Mouse (Mus musculus) limb, embryonic 11.5 days (tissue): Measurements from ENCODE around the gene Zfp964. TPM values are rescaled to one million over a fixed set of nuclear protein-coding genes. Genes with fewer than 3 reads are reported as not detected.
"Not testable (repeated sequence)": the region's sequence is repeated elsewhere in the genome, so short reads cannot be mapped to it uniquely, and the experiment has no call there.

Experiments used
- ATAC-seq: fragments of 200-750 bp; cut with Nextera tagmentation; 2 replicates; pipeline ENCODE4 v1.8.0; 2017; ENCODE audit warnings: low read depth; ENCODE audit not compliant: insufficient number of reproducible peaks, low FRiP score, low TSS enrichment
- DNase-seq: peaks from one replicate; pipeline ENCODE4 v3.0.0-alpha.2; 2015; ENCODE audit warnings: low spot score
- H3K27ac ChIP-seq: fragments of 300-500 bp; sonication (generic); replicated peaks from 2 replicates; pipeline ENCODE4 v1.5.1; 2014; ENCODE audit warnings: low read depth, mild to moderate bottlenecking, low read length
- H3K27me3 ChIP-seq: fragments of 300-500 bp; sonication (generic); 2 replicates; pipeline ENCODE4 v1.6.1; 2014; ENCODE audit warnings: mild to moderate bottlenecking, low read length, mixed read lengths; ENCODE audit not compliant: control insufficient read depth, insufficient read depth
- H3K36me3 ChIP-seq: fragments of 300-500 bp; sonication (generic); 2 replicates; pipeline ENCODE4 v1.6.1; 2014; ENCODE audit warnings: mild to moderate bottlenecking, low read length, moderate library complexity, mixed read lengths; ENCODE audit not compliant: control insufficient read depth, insufficient read depth
- H3K4me1 ChIP-seq: fragments of 300-500 bp; sonication (generic); 2 replicates; pipeline ENCODE4 v1.6.1; 2014; ENCODE audit warnings: low read length, mixed read lengths; ENCODE audit not compliant: control insufficient read depth, insufficient read depth
- H3K4me2 ChIP-seq: fragments of 300-500 bp; sonication (generic); 2 replicates; pipeline ENCODE4 v1.6.1; 2014; ENCODE audit warnings: low read depth, mild to moderate bottlenecking, moderate library complexity; ENCODE audit not compliant: severe bottlenecking
- H3K4me3 ChIP-seq: fragments of 300-500 bp; sonication (generic); 2 replicates; pipeline ENCODE4 v1.5.1; 2014; ENCODE audit warnings: low read depth, low read length
- H3K9ac ChIP-seq: fragments of 300-500 bp; sonication (generic); 2 replicates; pipeline ENCODE4 v1.6.1; 2014; ENCODE audit warnings: mild to moderate bottlenecking, low read length
- H3K9me3 ChIP-seq: fragments of 300-500 bp; sonication (generic); 2 replicates; pipeline ENCODE4 v1.6.1; 2016; ENCODE audit warnings: low read length; ENCODE audit not compliant: control insufficient read depth
- WGBS: fragments of 180-500 bp; shearing (Covaris S2); extraction: QIAGEN DNeasy Blood & Tissue Kit; methylation state at CpG from one replicate; pipeline ENCODE4 v1.1.7; 2014; 5-methylcytosine and 5-hydroxymethylcytosine counted together
- polyA plus RNA-seq: library from polyadenylated mRNA; unstranded; fragments of >200 nt; fragmentation: Nextera tagmentation; extraction: Ambion mirVana; gene quantifications from 2 replicates; pipeline ENCODE4 v1.2.1, GENCODE M21; 2014

Zfp964 gene
- 2.2 and 2.7 TPM in 2 replicates for polyA plus RNA-seq

- ATAC-seq (peak; percentile 99), DNase-seq (peak; percentile 93)
- Histone ChIP-seq H3K9ac (peak within 1 kb of the TSS; percentile 81), H3K4me2 (peak within 1 kb of the TSS; percentile 84), H3K36me3 (no peaks in the 10 kb centered on the region), H3K27me3 (no peaks in the 10 kb centered on the region), H3K4me3 (peak within 1 kb of the TSS; percentile 60), H3K27ac (peak within 1 kb of the TSS; percentile 90), H3K9me3 (no peaks in the 10 kb centered on the region), H3K4me1 (peaks cover 8% of the 10 kb centered on the region)
- under 1% methylated on average over 55 of the region's 55 CpGs for WGBS
Measured at GRCm38 (mm10) chr8:69654358-69654981, at the start of gene Zfp964. Zfp964 (plus strand) TSS chr8:69654479.

GRCm38 (mm10) chr8:69614687-69615086 is 39.6 kb upstream of the Zfp964 start:
- H3K9me3 ChIP-seq: no peaks in the 10 kb centered on the region
- H3K4me3 ChIP-seq: no peak overlapping the region
- H3K4me1 ChIP-seq: no peaks in the 10 kb centered on the region
- 61% methylated on average over 2 of the region's 2 CpGs for WGBS
- H3K36me3 ChIP-seq: peaks cover 20% of the 10 kb centered on the region; the same call in 1 of the 2 replicates
- no peak overlapping the region for H3K9ac ChIP-seq
- ATAC-seq: no peak
- DNase-seq: no peak
- H3K27me3 ChIP-seq: no peaks in the 10 kb centered on the region
- H3K27ac ChIP-seq: no peak overlapping the region
- no peak overlapping the region for H3K4me2 ChIP-seq

- no peak overlapping the region for H3K4me2 ChIP-seq
- H3K27me3 ChIP-seq: no peaks in the 10 kb centered on the region
- H3K4me3 ChIP-seq: no peak overlapping the region
- 81% methylated on average over 1 of the region's 1 CpGs for whole genome bisulfite sequencing
- H3K36me3 ChIP-seq: peaks cover 7% of the 10 kb centered on the region; the same call in 1 of the 2 replicates
- H3K9ac ChIP-seq: no peak overlapping the region
- no peaks in the 10 kb centered on the region for H3K9me3 ChIP-seq
- no peak overlapping the region for H3K27ac ChIP-seq
- DNase-seq (no peak), ATAC-seq (no peak)
- H3K4me1 ChIP-seq: no peaks in the 10 kb centered on the region
Measured at GRCm38 (mm10) chr8:69618078-69618477, 36.2 kb upstream of the Zfp964 start.

- no peaks in the 10 kb centered on the region for H3K9me3 ChIP-seq
- peak; percentile 98 for DNase-seq
- WGBS: under 1% methylated on average over 41 of the region's 41 CpGs
- H3K4me1 ChIP-seq: no peaks in the 10 kb centered on the region
- H3K27ac ChIP-seq: peak within 1 kb of the TSS; percentile 91
- H3K36me3 ChIP-seq: no peaks in the 10 kb centered on the region
- H3K4me3 ChIP-seq: peak within 1 kb of the TSS; percentile 64
- H3K27me3 ChIP-seq: no peaks in the 10 kb centered on the region
- ATAC-seq: peak; percentile 100
- peak within 1 kb of the TSS; percentile 36 for H3K4me2 ChIP-seq
- peak within 1 kb of the TSS; percentile 85 for H3K9ac ChIP-seq
Measured at GRCm38 (mm10) chr8:69625095-69625789, 29.0 kb upstream of the Zfp964 start, which contains the start of gene Zfp868. Zfp868 (minus strand) TSS chr8:69625548.

GRCm38 (mm10) chr8:69653808-69654357 is 396 bp upstream of the Zfp964 start:
- no peak for DNase-seq
- ATAC-seq: no peak

GRCm38 (mm10) chr8:69661294-69661693 is 7.0 kb downstream of the Zfp964 start:
- DNase-seq: no peak
- no peak overlapping the region for H3K27ac ChIP-seq
- no peak overlapping the region for H3K9ac ChIP-seq
- H3K36me3 ChIP-seq: no peaks in the 10 kb centered on the region
- H3K27me3 ChIP-seq: no peaks in the 10 kb centered on the region
- H3K4me1 ChIP-seq: no peaks in the 10 kb centered on the region
- H3K4me3 ChIP-seq: no peak overlapping the region
- ATAC-seq: no peak
- H3K4me2 ChIP-seq: no peak overlapping the region
- no peaks in the 10 kb centered on the region for H3K9me3 ChIP-seq

More at GRCm38 (mm10) chr8:69653808-69654357, 396 bp upstream of the Zfp964 start:
- H3K27ac ChIP-seq: no peak overlapping the region
- H3K4me1 ChIP-seq: peaks cover 8% of the 10 kb centered on the region
- peak overlapping the region; percentile 60 for H3K4me3 ChIP-seq
- H3K9ac ChIP-seq: no peak overlapping the region
- H3K4me2 ChIP-seq: peak overlapping the region; percentile 84
- no peaks in the 10 kb centered on the region for H3K36me3 ChIP-seq
- WGBS: 48% methylated on average over 10 of the region's 10 CpGs
- H3K27me3 ChIP-seq: no peaks in the 10 kb centered on the region
- no peaks in the 10 kb centered on the region for H3K9me3 ChIP-seq

- not testable (repeated sequence) for H3K4me1 ChIP-seq, DNase-seq, H3K36me3 ChIP-seq, ATAC-seq, H3K9me3 ChIP-seq, H3K4me3 ChIP-seq, H3K4me2 ChIP-seq, H3K27ac ChIP-seq, H3K9ac ChIP-seq, H3K27me3 ChIP-seq
- 74% methylated on average over 2 of the region's 2 CpGs for WGBS
Measured at GRCm38 (mm10) chr8:69665051-69665450, 10.8 kb downstream of the Zfp964 start.

- Histone ChIP-seq H3K4me1 (no peaks in the 10 kb centered on the region), H3K4me2 (no peak overlapping the region), H3K9me3 (no peaks in the 10 kb centered on the region), H3K36me3 (peaks cover 29% of the 10 kb centered on the region), H3K4me3 (no peak overlapping the region), H3K27me3 (no peaks in the 10 kb centered on the region), H3K27ac (no peak overlapping the region), H3K9ac (no peak overlapping the region)
- DNase-seq (no peak), ATAC-seq (no peak)
- WGBS: 74% methylated on average over 6 of the region's 6 CpGs
Measured at GRCm38 (mm10) chr8:69701810-69702209, 47.5 kb downstream of the Zfp964 start.
